Mouse (Mus musculus) hindbrain, embryonic 12.5 days (tissue): Measurements from ENCODE around the gene Mdc1. TPM values are rescaled to one million over a fixed set of nuclear protein-coding genes. Genes with fewer than 3 reads are reported as not detected.
A peak's percentile ranks its signal among the peaks of the same experiment; 100 is the strongest.

Experiments
- ATAC-seq: fragments of 200-750 bp; cut with Nextera tagmentation; 2 replicates; pipeline ENCODE4 v1.8.0; 2017; ENCODE audit warnings: moderate TSS enrichment; ENCODE audit not compliant: low FRiP score
- H3K27ac ChIP-seq: fragments of 300-500 bp; sonication (generic); 2 replicates; pipeline ENCODE4 v1.5.1; 2016; ENCODE audit warnings: mild to moderate bottlenecking
- H3K27me3 ChIP-seq: fragments of 300-500 bp; sonication (generic); 2 replicates; pipeline ENCODE4 v1.6.1; 2016; ENCODE audit warnings: mild to moderate bottlenecking
- H3K36me3 ChIP-seq: fragments of 300-500 bp; sonication (generic); 2 replicates; pipeline ENCODE4 v1.6.1; 2016; ENCODE audit warnings: mild to moderate bottlenecking
- H3K4me1 ChIP-seq: fragments of 300-500 bp; sonication (generic); 2 replicates; pipeline ENCODE4 v1.6.1; 2016
- H3K4me2 ChIP-seq: fragments of 300-500 bp; sonication (generic); replicated peaks from 2 replicates; pipeline ENCODE4 v1.6.1; 2016; ENCODE audit warnings: mild to moderate bottlenecking
- H3K4me3 ChIP-seq: fragments of 300-500 bp; sonication (generic); 2 replicates; pipeline ENCODE4 v1.5.1; 2016; ENCODE audit warnings: mild to moderate bottlenecking
- H3K9ac ChIP-seq: fragments of 300-500 bp; sonication (generic); 2 replicates; pipeline ENCODE4 v1.6.1; 2016; ENCODE audit warnings: mild to moderate bottlenecking, moderate library complexity
- H3K9me3 ChIP-seq: fragments of 300-500 bp; sonication (generic); replicated peaks from 2 replicates; pipeline ENCODE4 v1.6.1; 2016; ENCODE audit warnings: mild to moderate bottlenecking
- whole genome bisulfite sequencing: fragments of 180-500 bp; shearing (Covaris S2); methylation state at CpG from one replicate; pipeline ENCODE4 v1.1.7; 2016; 5-methylcytosine and 5-hydroxymethylcytosine counted together
- polyA plus RNA-seq: library from polyadenylated mRNA; unstranded; fragments of >200 nt; fragmentation: Nextera tagmentation; extraction: Ambion mirVana; gene quantifications from 2 replicates; pipeline ENCODE4 v1.2.1, GENCODE M21; 2016

The Mdc1 gene
- polyA plus RNA-seq, 1 experiment from 2014 or later, result 14.4 TPM

- Histone ChIP-seq H3K4me2 (peak overlapping the region; percentile 31), H3K27ac (no peak overlapping the region), H3K4me3 (peak overlapping the region; percentile 14; the same call in 1 of the 2 replicates), H3K9ac (no peak overlapping the region), H3K36me3 (peaks cover 38% of the 10 kb centered on the region), H3K4me1 (peaks cover 42% of the 10 kb centered on the region), H3K27me3 (no peaks in the 10 kb centered on the region), H3K9me3 (peaks cover 6% of the 10 kb centered on the region; the same call in 1 of the 2 replicates)
- WGBS, result 32% methylated on average over 21 of the region's 21 CpGs
- ATAC-seq, result peak; percentile 15
These were observed 32.6 kb downstream of the Mdc1 start for GRCm38 (mm10) chr17:35873774-35874519.

DNA sequence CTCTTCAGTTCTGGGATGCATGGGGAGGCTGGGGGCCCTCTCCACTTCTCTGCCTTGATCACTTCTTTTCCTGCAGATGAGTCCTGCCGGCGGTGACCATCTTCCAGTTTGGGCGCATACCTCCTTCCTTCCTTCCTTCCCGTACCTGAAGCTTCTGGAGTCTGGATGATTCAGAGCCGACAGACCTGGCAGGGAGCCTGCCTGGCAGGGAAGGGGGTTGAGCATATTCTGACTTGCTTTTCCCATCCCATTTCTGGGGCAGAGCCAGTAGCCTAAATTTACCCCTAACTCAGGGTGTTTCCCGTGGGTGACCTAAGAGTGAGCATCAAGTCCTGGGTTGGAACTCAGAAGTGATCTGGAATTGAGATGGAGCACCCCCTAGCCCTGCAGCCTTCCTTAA, 33.4 kb downstream of the Mdc1 start:
- Histone ChIP-seq H3K4me1 (peaks cover 34% of the 10 kb centered on the region), H3K4me3 (no peak overlapping the region), H3K9ac (no peak overlapping the region), H3K4me2 (no peak overlapping the region), H3K36me3 (peaks cover 38% of the 10 kb centered on the region), H3K9me3 (peaks cover 6% of the 10 kb centered on the region; the same call in 1 of the 2 replicates), H3K27me3 (no peaks in the 10 kb centered on the region), H3K27ac (no peak overlapping the region)
- 95% methylated on average over 6 of the region's 6 CpGs for WGBS
- ATAC-seq, result no peak

DNA sequence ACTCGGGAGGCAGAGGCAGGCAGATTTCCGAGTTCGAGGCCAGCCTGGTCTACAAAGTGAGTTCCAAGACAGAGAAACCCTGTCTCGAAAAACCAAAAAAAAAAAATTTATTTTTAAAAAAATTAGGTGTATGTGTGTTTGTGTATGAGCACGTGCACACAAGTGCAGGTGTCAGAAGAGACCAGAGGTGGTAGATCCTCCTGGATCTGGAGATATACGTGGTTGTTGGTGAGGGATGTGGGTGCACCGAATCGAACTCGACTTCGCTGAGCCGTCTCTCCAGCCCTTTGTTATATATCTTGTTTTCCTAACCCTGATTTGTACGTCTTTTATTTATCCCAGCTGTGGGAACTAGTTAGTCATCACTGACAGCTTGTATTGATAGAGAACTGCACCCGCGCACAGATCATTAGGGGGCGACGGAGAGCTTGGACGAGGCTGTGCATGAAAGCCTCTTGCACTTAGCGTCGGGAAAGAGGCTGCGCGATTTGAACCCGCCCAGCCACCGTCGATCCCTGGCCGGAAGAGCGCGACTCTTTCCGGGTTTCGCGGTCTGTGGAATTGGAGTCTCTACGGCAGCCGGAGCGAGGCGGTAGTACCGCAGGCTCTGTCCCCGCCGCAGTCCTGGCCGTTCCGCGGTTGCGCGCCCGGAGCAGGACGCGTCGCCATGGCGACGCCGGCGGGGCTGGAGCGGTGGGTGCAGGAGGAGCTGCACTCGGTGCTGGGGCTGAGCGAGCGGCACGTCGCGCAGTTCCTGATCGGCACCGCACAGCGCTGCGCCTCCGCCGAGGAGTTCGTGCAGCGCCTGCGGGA, 38.1 kb downstream of the Mdc1 start, which contains the start of gene Dhx16:
TSS of gene Dhx16 (plus strand) at position 575 of the 813 bp plus-strand sequence.
- peak within 1 kb of the TSS; percentile 78 for H3K4me3 ChIP-seq
- peak within 1 kb of the TSS; percentile 71 for H3K27ac ChIP-seq
- peaks cover 49% of the 10 kb centered on the region for H3K36me3 ChIP-seq
- 6% methylated on average over 66 of the region's 66 CpGs for WGBS
- peaks cover 11% of the 10 kb centered on the region for H3K4me1 ChIP-seq
- H3K9me3 ChIP-seq, result no peaks in the 10 kb centered on the region
- H3K27me3 ChIP-seq, result no peaks in the 10 kb centered on the region
- ATAC-seq, result peak; percentile 91
- H3K9ac ChIP-seq, result peak within 1 kb of the TSS; percentile 82
- peak within 1 kb of the TSS; percentile 71 for H3K4me2 ChIP-seq

GRCm38 (mm10) chr17:35882924-35883323, 41.6 kb downstream of the Mdc1 start:
- ATAC-seq, result no peak
- Histone ChIP-seq H3K9me3 (no peaks in the 10 kb centered on the region), H3K27ac (no peak overlapping the region), H3K27me3 (no peaks in the 10 kb centered on the region), H3K4me2 (no peak overlapping the region), H3K4me1 (peaks cover 11% of the 10 kb centered on the region), H3K36me3 (peaks cover 65% of the 10 kb centered on the region), H3K9ac (no peak overlapping the region), H3K4me3 (no peak overlapping the region)
- WGBS, result 92% methylated on average over 17 of the region's 17 CpGs

- 94% methylated on average over 14 of the region's 14 CpGs for WGBS
- no peak overlapping the region for H3K27ac ChIP-seq
- H3K36me3 ChIP-seq, result peaks cover 73% of the 10 kb centered on the region
- peaks cover 11% of the 10 kb centered on the region for H3K4me1 ChIP-seq
- H3K9ac ChIP-seq, result no peak overlapping the region
- H3K9me3 ChIP-seq, result no peaks in the 10 kb centered on the region
- ATAC-seq, result no peak
- H3K27me3 ChIP-seq, result no peaks in the 10 kb centered on the region
- H3K4me2 ChIP-seq, result no peak overlapping the region
- no peak overlapping the region for H3K4me3 ChIP-seq
These were observed 42.5 kb downstream of the Mdc1 start for GRCm38 (mm10) chr17:35883777-35884176.

DNA sequence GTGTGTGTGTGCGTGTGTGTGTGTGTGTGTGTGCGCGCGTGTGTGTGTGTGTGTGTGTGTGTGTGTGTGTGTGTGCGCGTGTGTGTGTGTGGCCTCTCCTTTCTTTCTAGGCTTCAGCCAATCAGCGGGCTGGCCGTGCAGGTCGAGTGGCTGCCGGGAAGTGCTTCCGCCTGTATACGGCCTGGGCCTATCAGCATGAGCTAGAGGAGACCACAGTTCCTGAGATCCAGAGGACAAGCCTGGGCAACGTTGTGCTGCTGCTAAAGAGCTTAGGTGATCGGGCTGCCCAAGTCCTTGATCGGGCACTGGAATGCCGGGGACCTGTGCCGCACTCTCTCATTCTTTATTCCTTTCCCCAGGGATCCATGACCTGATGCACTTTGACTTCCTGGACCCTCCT, 46.4 kb downstream of the Mdc1 start:
- H3K27ac ChIP-seq, result no peak overlapping the region
- no peaks in the 10 kb centered on the region for H3K4me1 ChIP-seq
- 94% methylated on average over 11 of the region's 17 CpGs for WGBS
- H3K4me3 ChIP-seq, result no peak overlapping the region
- H3K36me3 ChIP-seq, result peaks cover 97% of the 10 kb centered on the region
- H3K9ac ChIP-seq, result no peak overlapping the region
- H3K4me2 ChIP-seq, result no peak overlapping the region
- no peak for ATAC-seq
- H3K27me3 ChIP-seq, result no peaks in the 10 kb centered on the region
- no peaks in the 10 kb centered on the region for H3K9me3 ChIP-seq

- Histone ChIP-seq H3K9ac (peak within 1 kb of the TSS; percentile 89), H3K9me3 (no peaks in the 10 kb centered on the region), H3K27me3 (no peaks in the 10 kb centered on the region), H3K27ac (peak within 1 kb of the TSS; percentile 96), H3K4me3 (peak within 1 kb of the TSS; percentile 85), H3K4me2 (peak within 1 kb of the TSS; percentile 100), H3K36me3 (peaks cover 59% of the 10 kb centered on the region), H3K4me1 (peaks cover 21% of the 10 kb centered on the region)
- ATAC-seq, result peak; percentile 94
- under 1% methylated on average over 83 of the region's 86 CpGs for WGBS
These were observed 55.7 kb downstream of the Mdc1 start, which contains the start of gene 2310061I04Rik for GRCm38 (mm10) chr17:35896781-35897643. TSS of gene 2310061I04Rik (minus strand) at chr17:35897431.

GRCm38 (mm10) chr17:35897644-35898573, 56.6 kb downstream of the Mdc1 start:
- peaks cover 59% of the 10 kb centered on the region for H3K36me3 ChIP-seq
- H3K27ac ChIP-seq, result peak overlapping the region; percentile 96
- peak; percentile 44 for ATAC-seq
- H3K27me3 ChIP-seq, result no peaks in the 10 kb centered on the region
- peak overlapping the region; percentile 89 for H3K9ac ChIP-seq
- 43% methylated on average over 23 of the region's 23 CpGs for WGBS
- H3K4me3 ChIP-seq, result peak overlapping the region; percentile 85; the same call in 1 of the 2 replicates
- H3K9me3 ChIP-seq, result no peaks in the 10 kb centered on the region
- H3K4me2 ChIP-seq, result peak overlapping the region; percentile 100
- H3K4me1 ChIP-seq, result peaks cover 21% of the 10 kb centered on the region

GRCm38 (mm10) chr17:35900636-35901035, 59.3 kb downstream of the Mdc1 start:
- WGBS, result 93% methylated on average over 3 of the region's 3 CpGs
- H3K27me3 ChIP-seq, result no peaks in the 10 kb centered on the region
- H3K4me1 ChIP-seq, result peaks cover 19% of the 10 kb centered on the region
- no peak overlapping the region for H3K4me3 ChIP-seq
- H3K9me3 ChIP-seq, result no peaks in the 10 kb centered on the region
- no peak for ATAC-seq
- no peak overlapping the region for H3K9ac ChIP-seq
- no peak overlapping the region for H3K27ac ChIP-seq
- H3K36me3 ChIP-seq, result peaks cover 69% of the 10 kb centered on the region
- H3K4me2 ChIP-seq, result no peak overlapping the region

DNA sequence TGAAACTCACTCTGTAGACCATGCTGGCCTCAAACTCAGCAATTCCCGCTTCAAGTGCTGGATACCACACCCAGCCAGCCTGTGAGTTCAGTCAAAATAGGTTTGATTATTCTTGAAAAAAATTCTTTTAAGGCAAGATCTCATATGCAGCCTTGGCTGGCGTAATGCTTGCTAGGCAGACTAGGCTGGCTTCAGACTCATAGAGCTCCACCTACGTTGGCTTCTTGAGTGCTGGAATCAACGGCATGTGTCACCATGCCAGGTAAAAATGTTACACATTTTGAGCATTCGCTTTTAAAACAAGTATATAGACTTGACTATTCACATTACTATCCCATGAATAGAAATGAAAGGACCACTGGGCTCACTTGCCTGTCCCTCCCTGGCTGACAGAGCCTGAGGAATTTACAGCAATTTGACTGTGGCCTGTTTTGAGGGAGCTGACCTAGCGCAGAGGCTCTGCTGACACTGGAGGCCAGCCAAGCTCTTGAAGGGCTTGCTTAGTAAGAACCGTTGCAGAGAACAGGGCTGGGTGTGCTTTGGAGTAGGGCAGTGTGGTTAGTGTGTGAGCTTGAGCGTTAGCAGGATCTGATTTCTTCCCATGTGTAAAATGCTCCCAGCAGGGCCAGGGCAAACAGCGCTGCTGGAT, 62.2 kb downstream of the Mdc1 start:
- H3K4me2 ChIP-seq, result no peak overlapping the region
- no peak overlapping the region for H3K4me3 ChIP-seq
- no peak overlapping the region for H3K27ac ChIP-seq
- peaks cover 89% of the 10 kb centered on the region for H3K36me3 ChIP-seq
- H3K27me3 ChIP-seq, result no peaks in the 10 kb centered on the region
- 95% methylated on average over 9 of the region's 9 CpGs for WGBS
- no peak overlapping the region for H3K9ac ChIP-seq
- H3K4me1 ChIP-seq, result peaks cover 9% of the 10 kb centered on the region
- no peak for ATAC-seq
- H3K9me3 ChIP-seq, result no peaks in the 10 kb centered on the region

DNA sequence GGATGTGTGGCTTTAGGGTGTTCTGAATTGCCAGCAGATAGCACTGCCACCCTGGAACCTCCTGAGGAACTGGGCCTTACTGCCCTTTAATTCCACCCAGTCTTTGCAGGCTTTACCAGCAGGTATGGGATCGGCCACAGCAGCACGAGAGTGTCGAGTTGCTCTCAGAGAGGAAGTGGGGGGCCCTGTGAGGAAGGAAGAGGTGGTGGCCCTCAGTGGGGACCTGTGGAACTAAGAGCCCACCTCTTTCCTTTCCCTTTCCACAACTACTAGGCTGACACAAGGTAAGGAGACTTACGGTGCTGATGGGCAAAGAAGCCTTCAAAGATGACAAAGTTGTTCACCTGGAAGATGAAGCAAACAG, 62.7 kb downstream of the Mdc1 start:
- Histone ChIP-seq H3K4me3 (no peak overlapping the region), H3K9me3 (no peaks in the 10 kb centered on the region), H3K36me3 (peaks cover 88% of the 10 kb centered on the region), H3K4me1 (peaks cover 14% of the 10 kb centered on the region), H3K4me2 (no peak overlapping the region), H3K27ac (no peak overlapping the region), H3K9ac (no peak overlapping the region), H3K27me3 (no peaks in the 10 kb centered on the region)
- ATAC-seq, result no peak
- WGBS, result 90% methylated on average over 4 of the region's 4 CpGs
